Mouse (Mus musculus) kidney, adult 8-10 months (tissue): Measurements from ENCODE around the gene Incenp.
"Not testable (repeated sequence)": the region's sequence is repeated elsewhere in the genome, so short reads cannot be mapped to it uniquely, and the experiment has no call there.

Source experiments
- DNase-seq, 2 experiments: peaks; one replicate each; pipeline ENCODE4 v3.0.0; 2022

Incenp gene

DNA sequence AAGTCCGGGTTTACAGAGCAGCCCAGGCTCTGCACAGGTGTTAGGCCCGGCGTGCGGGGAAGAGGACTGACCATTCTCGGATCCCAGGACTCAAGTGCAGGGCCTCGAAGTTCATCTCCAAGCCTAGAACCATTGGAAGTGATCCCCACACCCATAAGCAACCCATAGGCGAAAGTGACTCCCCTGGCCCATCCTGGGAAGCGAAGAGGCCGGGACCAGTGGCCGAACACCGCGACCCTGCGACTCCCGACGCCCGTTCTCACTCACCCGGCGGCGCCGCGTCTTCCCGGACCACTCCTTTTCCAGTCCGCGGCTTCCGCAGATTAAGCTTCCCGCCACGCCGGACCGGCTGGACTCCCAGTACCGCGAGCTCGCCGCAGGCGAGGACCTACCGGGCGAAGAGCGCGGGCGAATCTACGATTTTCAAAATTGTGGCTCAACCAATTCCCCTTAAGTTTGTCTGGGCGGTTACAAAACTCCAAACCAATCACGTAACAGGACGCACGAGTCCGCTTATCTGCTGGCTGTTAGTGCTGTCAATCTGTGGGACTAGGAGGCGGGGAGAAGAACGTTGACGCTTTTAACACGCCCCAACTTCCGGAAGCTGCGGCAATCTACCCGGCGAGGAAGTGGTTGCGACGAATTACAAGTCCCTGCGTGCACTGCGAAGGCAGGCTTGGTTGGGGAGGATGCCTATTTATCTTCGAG is at the start of gene Incenp:
Incenp (minus strand) TSS at position 480 of the 708 bp plus-strand sequence.
- DNase-seq: peak; percentile 96 to 98

DNA sequence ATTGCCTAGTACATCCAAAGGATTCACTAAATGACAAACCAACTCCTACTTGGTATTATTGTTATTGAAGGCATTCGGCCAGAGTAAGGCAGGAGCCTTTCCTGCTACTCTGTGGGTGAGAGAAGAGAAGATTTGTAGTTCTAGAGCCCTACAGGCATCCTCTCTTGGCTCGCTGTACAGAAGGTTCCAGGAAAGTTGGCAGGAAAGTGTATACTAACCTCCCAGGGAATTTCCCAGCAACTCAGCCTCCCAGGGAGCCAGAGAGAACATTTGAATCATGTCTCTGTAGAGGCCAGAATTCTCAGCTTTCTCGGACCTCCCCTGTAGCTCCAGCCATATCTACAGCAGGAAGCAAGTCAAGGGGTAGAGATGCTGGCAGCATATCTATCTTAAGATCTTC is 47.6 kb upstream of the Incenp start:
- DNase-seq: peak; percentile 51 to 72

DNA sequence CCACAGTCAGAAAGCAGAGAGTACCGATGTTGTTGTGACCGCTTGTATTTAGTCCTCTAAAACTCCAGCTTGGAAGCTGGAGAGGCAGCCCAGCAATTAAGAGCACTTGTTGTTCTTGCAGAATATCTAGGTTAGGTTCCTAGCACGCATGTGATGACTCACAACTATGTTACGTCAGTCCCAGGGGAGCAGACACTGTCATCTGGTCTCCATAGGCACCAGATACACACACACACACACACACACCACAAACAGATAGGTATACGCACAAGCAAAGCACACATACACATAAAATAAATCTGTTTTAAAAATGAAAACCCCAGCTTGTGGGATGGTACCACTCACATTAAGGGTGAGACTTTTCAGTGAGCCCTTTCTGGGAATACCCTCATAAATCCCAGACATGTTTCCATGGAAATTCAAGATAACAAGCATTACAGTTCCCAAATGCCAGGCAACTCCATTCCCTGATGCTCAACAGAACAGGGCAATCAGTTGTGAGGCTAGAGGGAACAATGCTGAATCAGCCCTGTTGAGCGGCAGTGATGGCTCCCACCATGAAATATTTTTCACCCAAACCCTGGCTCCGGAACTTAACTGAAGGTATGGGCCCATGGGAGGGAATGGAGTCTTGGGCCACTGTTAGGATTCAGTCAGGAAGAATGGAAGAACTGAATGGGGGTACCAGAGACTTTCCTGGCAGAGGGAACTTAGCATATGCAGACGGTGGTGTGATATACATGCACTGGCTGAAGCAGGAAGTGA is 46.6 kb upstream of the Incenp start:
- no peak for DNase-seq

DNA sequence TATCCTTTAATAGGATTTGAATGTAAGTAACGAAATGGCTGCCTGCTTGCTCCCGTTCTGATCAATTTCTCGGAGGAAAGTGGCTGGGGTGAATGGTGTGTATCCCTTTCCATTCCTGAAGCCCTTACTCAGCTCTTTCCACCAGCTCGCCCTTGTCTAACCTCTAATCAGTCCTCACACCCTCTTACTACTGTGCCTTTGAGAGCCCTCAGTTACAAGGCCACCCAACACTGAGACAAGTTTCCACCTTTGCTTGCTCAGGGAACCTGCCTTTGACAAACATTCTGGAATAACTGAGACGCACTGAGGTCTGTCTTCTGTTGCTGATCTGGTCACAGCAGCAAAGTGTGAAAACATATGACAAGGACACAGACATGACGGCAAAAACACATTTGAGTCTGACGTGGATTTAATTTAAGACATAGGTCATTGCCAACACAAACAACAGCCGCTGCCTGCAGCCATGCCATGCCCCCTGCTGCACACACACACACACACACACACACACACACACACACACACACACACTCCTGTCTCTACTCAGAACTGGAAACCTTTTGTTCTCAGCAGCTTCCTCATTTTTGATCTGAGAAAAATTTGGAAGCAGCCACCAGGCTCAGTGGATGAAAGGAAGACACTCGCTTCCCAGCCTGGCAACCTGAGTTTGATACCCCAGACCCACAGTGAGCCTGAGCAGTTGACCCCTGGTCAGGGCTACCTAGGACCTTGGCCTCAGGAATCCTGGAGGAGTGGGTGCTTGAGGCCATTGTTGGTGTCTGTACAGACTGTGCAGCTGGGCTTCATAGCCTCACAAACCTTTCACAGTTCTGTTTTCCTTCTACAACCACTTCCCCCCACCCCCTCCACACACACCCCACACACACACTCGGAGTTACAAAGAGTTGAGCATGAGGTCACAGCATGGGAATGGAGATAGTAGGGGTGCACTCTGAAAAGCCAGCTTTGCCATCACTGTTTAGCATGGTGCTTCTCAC is 43.5 kb upstream of the Incenp start:
- no peak for DNase-seq

DNA sequence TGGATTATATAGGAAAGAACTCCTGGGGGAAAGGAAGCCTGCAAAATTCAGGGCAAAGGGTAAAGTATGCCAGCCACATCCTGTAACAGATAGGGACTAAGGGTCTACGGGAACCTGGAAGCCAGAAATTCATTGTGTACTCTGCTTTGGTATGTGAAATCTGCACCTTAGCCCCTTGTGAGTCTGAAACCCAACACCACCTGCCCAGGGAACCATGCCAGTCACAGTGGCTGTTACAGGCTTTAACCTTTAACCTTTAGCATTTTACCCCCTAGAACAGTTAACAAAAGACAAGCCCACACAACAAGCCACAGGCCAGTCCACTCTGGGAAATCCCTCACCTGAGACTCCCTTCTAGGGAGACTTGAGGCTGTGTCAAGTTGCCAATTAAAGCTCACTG is 42.5 kb upstream of the Incenp start:
- peak; percentile 36 to 45 for DNase-seq

DNA sequence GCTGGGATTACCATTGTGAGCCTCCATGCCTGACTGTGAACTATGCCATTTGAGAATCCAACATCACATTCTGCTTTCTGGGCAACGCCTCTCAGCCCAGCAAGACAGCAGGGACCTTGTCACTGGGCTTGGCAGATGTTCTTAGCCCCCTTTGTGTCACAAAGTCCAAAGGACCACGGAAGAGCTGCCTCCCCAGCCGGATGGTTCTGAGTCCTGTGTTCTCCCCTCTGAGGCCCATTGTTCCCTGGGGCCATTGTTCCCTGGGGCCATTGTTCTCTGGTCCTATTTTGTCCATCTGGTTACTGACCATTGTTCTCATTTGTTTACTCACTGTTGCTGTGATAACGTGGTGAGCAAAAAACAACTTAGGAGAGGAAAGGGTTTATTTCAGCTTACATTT is 41.6 kb upstream of the Incenp start:
- DNase-seq: no peak

DNA sequence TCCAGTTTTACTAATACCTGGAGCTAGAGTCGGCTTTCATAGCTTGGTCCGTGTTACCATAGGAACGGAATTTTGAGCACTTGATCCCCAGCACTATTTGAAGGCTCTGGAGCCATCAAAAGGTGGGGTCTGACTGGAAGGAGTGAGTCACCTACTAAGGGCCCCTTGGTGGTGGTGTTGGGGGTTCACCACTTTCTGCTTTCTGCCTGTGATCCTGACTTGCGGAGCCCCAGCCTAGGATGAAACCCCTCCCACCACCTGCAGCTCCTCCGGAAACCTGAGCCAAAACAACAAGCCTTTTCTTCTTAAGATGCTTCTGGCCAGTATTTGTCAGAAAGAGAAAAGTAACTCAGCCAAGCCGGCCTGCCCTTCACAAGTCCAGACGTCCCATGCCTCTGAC is 40.5 kb upstream of the Incenp start:
- no peak for DNase-seq

DNA sequence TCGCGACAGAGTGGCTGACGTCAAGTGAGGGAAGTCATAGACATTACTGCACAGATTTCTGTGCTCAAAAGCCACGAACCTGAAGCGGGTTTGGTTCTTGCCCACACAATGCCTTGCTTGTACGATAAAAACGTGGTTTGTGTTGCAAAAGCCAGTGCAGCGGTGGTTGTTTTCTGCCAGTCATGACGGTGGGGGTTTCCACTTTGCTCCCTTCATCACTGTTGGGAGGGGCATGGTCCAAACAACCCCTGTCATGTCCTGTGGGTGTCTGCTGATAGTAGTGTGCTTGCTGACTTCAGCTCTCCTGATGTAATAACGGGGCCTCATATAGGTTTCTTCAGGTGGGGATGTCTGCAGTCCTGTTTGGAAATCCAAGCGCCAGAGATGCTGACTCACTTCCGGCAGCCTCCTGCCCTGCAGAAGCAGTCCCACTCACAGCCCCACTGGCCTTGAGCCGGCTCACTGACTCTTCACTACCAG is 39.5 kb upstream of the Incenp start:
- DNase-seq: no peak

DNA sequence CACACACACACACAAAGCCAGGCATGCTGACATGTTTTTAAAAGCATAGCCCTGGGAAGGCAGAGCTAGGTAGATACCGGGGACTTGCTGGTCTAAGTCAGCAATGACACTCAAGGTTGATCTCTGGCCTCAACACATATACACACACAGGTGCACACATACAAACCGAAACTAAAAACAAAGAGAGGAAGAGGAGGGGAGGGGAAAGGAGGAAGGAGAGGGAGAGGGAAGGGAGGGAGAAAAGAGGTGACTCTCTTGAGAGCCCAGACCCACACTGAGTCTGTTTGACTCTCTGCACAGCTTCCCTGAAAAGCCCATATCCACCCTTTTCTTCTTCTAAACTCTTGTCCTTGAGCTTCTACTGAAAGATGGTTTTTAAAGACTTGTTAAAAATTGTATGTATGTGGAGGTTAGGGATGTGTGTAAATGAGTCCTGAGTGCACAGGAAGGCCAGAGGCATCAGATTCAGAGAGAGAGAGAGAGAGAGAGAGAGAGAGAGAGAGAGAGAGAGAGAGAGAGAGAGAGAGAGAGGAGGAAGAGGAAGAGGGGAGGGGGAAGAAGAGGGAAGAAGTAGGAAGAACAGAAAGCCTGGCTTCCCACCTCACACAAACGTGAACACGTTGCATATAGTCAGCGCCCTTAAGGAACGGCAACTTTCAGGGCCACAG is 38.9 kb upstream of the Incenp start:
- DNase-seq: no peak

DNA sequence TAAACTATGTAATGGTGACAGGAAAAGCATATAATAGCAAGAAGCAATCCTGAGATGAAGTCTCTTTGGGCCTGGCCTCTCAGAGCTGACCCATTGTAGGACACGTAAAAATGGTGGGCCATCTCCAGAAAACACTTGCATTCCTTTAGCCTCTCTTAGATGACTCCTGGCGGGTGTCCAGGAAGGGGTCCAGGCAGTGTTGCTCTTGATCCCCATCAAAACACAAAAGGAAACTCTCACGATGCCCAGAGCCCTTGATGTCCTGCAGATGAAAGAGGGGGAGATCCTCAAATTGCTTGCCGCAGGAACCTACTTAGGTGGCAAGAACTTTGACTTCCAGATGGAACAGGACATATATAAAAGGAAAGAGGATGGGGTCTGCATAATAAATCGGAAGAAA is 38.1 kb upstream of the Incenp start:
- DNase-seq: no peak

DNA sequence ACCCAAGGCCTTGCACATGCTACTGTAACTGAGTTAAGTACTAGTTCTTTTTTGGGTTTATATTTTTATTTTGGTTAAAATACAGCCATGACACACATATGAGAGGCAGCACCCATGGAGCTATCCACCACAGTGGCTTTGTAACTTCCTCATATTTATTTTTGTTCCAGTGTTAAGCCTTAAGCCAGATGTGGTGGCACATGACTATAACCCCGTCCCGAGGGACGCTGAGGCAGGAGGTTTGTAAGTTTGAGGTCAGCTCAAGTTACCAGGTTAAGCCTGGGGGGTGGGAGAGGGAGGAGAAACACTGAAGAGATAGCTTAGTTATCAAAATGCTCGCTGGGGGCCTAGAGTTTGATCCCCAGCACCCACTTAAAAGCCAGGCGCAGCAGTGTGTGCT is 37.2 kb upstream of the Incenp start:
- no peak for DNase-seq

DNA sequence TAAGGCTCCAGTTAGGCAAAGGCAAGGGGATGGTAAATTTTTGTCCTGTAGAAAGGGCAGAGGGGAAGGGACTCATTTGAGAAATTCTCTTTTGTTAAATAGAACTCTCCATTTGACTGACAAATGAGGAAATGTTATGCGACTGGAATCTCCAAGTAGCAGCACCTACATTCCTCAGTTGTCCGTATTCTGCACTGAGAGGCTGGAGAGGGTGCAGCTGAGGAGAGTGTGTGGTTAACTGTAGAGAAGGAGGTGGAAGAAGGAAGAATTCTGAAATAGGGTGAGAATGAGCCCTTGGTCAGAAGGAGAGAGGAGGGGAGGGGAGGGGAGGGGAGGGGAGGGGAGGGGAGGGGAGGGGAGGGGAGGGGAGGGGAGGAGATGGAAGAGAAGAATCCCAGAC is 34.6 kb upstream of the Incenp start:
- DNase-seq: no peak

DNA sequence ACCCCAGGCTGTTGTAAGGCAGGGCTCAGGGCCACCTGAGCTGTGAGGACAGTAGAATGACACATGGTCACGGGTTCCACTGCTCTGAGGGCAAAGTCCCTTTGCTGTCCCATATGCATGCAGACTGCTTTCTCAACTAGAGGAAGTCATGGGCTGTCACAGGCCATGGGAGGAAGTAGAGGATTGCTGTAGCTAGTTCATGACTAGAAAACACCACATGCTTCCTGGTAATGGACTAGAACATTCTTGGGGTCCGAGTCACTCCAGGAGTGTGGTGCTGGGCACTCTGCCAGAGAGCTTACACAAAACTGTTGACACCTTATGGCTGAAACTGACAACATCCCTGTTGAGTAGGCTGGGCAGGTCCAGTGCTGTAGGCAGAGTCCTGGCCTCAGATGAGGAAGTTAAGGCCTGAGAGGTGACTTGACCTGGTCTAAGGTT is 31.8 kb upstream of the Incenp start:
- not testable (repeated sequence) for DNase-seq

DNA sequence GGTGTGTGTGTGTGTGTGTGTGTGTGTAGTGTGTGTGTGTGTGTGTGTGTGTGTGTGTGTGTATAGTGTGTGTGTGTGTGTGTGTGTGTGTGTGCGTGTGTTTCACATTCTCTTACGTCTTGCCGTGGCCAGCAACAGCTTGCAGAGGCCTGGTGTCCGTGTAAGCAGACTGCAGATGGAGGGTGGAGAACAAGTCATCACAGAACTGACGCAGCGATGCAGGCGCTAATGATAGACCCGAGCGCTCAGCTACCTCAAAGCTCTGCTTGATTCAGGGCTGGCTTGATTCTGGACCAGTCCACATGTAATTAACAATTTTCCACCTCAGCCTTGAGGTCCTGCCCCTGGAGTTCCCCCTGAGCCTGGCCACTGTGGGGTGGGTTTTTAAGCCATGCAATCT is 28.7 kb upstream of the Incenp start:
- no peak for DNase-seq

DNA sequence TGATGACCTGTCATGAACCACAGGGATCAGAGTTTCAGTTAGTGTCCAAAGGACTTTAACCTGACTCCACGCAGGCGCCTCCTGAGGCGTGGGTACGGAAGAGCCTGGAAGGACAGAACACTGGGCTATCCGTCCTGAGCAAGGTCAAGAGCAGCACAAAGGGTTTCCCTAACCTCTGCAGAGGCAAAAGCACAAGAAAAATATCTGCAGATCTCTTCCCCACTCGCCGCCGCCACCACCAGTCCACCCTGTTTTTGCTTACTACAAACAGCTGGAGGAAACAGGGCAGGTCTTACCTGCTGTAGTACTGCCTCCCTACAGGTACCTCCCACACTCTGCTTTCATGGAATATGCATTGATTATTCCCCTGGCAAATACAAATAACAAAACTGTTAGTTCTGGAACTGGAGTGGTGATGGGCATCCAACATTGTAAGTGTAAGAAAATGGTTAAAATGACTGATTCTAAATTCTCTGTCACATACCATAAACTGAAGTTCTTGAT is 25.5 kb upstream of the Incenp start:
- peak; percentile 57 to 65 for DNase-seq

DNA sequence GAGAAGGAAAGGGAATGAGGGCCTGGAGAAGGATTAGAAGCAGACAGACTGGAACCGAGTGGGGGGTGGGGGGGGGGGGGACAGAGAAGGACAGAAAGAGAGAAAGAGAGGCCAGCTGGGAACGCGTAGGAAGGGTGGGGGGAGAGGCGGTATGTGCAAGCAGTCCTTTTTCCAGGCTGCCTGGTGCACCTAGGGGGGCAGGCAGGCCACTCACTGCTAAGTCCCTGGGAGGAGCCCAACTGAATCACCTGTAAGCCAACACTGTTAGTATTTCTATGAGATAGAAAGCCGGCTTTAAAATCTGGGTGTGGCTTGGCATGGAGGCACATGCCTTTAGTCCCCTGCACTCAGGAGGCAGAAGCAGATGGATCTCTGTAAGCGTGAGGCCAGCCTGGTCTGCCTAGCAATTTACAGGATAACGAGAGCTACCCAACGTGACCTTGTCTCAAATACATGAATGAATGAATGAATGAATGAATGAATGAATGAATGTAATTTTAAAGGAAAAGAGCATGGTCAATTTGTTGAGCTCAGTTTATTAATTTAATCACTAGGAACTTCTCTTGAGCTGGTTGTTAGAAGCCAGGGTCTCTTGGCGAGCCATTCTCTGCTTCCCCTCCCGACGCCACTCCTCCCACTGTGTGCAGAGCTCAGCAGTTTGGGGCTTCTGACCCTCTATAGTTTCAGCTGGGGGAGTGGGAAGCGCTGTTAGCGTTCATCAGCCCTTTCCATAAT is 24.9 kb upstream of the Incenp start:
- no peak for DNase-seq

DNA sequence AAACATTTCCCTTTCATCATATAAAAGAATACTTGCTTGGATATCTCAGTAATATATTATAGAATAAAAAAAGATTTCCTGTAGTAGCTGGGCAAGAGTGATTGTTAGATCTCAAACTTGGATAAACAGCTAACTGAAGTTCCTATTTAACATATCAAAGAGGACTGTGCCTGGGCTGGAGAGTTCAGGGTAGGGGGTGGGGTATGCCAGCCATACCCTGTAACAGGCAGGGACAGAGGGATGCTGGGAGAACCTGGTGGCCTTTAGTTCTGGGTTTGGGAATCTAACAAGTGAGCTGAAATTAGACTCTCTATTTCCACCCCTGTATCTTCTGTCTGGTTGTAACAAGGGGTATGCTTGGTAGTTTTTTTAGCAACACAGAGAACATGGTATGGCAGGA is 23.7 kb upstream of the Incenp start:
- DNase-seq: no peak

DNA sequence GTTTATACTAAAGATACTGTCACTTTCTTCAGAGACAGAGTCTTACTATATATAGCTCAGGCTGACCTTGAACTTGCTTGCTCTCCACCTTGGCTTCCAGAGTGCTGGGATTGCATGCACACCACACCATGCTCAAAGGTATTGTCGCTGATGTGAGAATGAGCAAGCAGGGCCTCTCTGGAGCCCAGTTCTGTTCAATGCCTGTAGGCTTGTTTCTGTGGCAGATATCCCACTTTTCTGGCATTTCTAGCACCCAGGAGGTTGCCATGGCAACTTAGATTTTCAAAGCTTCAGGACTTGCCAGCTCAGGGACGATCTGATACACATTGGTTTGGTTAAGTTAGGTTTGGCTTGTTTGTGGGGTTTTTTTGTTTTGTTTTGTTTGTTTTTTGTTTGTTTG is 22.9 kb upstream of the Incenp start:
- DNase-seq: no peak

DNA sequence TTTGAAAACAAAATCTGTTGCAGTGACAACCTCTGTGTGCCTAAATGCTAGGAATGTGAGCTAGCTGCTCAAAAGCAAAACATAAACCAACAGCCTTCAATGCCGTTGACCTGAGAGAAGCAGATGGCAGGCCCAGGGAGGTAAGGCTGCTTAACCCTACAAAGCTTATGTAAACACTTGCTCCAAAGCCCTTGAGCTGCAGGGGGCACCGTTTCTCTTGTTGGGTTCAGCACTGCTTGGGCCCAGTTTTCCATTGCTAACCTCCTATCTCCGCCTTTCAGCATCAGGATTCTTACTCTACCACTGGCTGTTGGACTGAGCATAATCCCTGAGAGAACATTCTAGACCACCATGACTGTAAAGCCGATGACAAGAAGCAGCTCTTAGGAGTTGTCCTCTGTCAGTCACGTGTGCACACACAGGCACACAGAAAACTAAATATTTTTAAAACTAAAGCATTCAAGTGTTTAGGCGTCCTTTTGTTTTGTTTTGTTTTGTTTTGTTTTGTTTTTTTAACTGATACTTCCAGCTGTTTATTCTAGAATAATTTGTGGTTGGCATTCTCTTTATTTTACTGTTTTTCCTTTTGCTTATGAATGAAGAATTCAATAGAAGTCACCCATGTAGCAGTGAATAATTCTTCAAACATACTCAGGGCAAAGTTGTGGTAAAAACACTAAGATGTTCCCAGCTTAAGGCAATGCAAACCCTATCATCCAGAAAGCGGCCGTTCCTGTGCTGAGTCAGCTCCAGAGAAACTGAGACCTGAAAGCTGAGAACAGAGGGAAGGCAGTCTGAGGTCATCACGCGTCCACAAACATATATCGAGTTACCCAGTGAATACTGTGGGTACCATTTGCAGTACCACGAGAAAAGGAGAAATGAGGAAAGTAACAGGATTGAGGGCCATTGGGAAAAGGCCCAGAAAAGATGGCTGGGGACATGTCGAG is 21.8 kb upstream of the Incenp start:
- DNase-seq: peak; percentile 73 to 84

DNA sequence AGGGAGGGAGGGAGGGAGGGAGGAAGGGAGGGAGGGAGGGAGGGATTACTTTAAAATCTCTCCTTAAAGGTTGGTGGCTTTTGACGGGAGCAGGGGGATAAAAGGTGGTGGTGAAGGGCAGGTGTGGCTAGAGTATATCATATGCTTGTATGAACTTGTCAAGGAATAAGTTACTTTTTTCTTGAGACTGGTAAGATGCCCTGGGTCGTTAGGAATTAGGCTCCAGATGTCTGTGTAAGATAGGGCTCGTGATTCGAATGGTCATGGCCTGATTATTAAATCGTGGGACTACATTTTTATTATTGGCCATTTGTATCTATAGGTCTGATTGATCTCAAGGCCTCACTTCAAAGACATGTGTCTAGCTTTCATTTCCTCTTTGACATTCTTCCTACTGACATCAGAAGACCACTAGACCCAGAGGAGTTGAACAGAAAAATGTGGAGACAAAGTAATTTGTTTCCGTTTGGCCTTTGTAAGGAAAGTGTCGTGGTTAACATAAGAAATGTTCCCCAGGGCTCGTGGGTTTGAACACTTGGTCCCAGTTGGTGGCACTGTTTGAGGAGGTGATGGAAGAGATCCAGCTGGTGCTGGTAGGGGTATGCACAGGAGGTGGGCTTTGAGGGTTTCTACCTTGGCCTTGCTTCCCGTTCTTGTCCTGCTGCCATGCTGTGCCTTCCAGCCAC is 19.0 kb upstream of the Incenp start:
- no peak for DNase-seq
